Mouse (Mus musculus) R1 (cell line): ENCODE measurements around the gene Ntn5.

Experiments used
- DNase-seq: peaks from one replicate; pipeline ENCODE4 v3.0.0-alpha.2; 2018; ENCODE audit warnings: low read depth, low spot score

Ntn5 gene

GRCm38 (mm10) chr7:45697894-45698293, 14.1 kb downstream of the Ntn5 start:
- no peak for DNase-seq

DNA sequence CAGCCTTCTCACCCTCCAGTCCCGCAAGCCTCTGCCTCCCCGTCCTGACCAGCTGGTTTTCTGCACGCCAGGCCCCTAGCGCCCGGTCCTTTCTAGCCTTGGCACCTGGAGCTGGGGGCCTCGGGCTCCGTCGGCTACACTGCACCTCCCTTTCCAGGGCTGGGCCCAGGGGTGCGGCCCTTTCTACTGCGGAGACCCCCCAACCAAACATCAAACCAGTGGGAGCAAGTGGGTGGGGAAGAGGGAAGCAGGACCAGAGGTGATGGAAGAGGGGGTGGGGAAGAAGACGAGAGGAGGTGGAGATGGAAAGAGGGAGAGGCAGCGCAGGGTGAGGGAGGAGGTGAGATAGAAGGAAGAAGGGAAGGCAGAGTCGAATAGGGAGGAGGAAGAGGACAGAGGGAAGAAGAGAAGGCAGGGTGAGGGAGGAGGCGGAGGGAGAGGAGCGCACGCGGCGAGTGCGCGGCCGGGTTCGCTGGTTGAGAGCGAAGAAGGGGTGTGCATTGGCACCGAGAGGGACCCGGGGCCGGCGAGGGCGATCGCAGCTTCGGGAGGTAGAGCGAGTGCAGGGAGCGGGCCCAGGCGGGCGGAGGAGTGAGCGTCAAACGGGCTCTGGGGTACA, 15.8 kb downstream of the Ntn5 start, which contains the start of gene Car11:
Gene Car11 (plus strand): TSS at position 321 of the 619 bp plus-strand sequence.
- DNase-seq = no peak

DNA sequence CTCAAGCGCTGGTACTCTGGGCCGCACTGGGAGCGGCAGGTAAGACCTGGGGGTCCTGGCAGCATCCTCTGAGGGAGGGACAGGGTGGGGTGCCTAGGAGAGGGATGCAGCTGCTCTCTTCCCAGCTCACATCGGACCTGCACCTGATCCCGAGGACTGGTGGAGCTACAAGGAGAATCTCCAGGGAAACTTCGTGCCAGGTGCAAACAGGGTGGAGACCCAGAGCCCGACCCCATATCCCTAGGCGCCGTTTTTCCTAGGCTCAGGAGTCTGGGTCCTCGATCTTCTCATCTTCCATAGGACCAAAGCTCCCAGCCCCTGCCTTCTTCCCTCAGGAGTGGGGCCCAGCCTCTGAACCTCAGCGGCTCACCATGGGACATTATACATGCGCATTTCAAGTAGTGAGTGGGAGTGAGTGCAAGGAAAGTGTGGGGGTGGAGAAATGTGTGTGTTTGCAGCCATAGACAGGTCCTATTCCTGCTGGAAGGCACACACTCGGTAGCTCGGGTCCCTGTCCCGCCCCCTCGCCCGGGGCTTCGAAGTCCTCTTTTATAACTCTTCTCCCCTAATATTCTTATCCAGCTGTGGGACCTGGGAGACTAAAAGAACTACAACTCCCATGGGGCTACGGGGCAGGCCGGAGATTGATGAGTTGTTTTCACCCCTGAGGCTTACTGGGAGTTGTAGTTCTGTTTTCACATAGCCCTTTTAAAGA, 16.6 kb downstream of the Ntn5 start:
- DNase-seq = peak; percentile 92

- no peak for DNase-seq
These were observed 17.2 kb downstream of the Ntn5 start for GRCm38 (mm10) chr7:45701072-45701471.

DNA sequence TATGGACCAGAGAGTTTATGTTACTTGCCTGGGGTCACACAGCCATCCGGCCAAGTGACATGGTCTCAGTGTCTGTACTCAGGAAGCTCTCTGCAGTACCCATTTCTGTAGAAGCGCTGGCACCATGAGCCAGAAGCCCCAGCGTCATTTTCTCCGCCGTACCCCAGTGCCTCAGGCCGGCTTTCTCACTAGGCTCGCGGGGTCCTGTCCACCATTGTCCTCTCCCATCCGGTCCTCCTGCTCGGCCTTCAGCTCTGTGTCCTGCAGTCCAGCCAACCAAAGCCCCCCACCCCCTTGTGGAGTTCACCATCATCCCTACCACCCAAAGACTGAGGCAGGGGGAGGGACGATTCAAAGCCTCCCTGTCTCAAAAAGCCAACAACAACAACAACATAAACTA, 17.8 kb downstream of the Ntn5 start:
- no peak for DNase-seq

DNA sequence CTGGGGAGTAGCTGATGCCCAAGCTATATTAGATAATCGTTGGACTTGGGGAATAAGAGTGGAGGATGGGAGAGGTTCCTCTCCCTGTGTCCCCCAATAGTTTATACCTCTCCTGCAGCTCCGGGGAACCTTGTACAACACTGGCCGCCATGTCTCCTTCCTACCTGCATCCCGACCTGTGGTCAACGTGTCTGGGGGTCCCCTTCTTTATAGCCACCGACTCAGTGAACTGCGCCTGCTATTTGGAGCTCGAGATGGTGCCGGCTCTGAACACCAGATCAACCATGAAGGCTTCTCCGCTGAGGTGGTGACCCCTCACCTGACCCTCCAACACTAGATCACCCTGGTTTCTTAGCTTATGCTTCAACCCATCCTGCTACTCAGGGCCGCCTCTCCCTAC, 18.5 kb downstream of the Ntn5 start:
- no peak for DNase-seq

DNA sequence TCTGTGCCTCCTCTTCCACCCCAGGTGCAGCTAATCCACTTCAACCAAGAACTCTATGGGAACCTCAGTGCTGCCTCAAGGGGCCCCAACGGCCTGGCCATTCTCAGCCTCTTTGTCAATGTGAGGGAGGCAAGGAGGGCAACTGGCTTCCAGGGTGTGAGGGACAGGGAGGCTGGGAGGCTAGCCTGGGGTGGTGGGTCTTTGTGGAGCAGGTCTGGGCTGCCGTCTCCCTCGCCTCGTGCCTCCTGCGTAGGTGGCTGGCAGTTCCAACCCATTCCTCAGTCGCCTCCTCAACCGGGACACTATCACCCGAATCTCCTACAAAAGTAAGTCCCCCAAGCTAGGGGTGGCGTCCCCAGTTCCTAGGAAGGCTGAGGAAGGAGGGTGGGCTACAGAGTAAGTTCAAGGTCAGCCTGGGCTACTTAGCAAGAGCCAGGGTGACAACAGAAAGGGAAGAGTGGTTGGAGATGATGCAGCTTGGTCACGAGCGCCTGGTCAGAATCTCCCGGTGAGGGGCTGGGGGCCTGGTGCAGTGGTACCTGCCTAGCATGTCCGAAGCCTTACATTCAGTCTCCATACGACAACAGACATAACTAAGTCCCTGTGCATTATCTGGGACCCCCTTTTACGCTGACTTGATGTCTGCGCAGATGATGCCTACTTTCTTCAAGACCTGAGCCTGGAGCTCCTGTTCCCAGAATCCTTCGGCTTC, 19.1 kb downstream of the Ntn5 start:
- DNase-seq = no peak

- no peak for DNase-seq
These were observed 19.8 kb downstream of the Ntn5 start for GRCm38 (mm10) chr7:45703521-45704033.

GRCm38 (mm10) chr7:45704046-45704559, 20.3 kb downstream of the Ntn5 start:
- DNase-seq = peak; percentile 70

- DNase-seq = peak; percentile 100
These were observed 21.1 kb downstream of the Ntn5 start, which contains the start of gene Dbp for GRCm38 (mm10) chr7:45704730-45705442. TSS of gene Dbp (plus strand) at chr7:45705088.

GRCm38 (mm10) chr7:45705443-45705864, 21.6 kb downstream of the Ntn5 start:
- no peak for DNase-seq

DNA sequence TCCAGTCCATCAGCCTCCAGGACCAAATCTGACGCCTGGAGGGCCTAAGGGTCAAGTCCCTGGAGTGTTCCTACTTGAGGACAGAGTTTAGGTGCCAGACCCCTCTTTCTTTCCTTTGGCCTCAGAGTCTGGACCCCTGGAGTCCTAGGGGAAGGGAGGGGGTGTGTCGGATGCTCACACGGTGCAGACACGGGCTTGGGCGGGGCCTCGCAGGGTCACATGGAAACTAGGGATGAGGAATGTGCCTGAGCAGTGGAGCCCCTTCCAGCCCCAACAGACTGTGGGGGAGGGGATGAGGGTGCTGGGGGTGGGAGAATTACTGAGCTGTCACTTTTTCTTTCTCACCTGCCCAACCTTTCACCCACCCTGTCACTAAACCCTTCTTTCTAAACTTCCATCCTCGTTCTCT, 22.1 kb downstream of the Ntn5 start:
- DNase-seq = peak; percentile 81

DNA sequence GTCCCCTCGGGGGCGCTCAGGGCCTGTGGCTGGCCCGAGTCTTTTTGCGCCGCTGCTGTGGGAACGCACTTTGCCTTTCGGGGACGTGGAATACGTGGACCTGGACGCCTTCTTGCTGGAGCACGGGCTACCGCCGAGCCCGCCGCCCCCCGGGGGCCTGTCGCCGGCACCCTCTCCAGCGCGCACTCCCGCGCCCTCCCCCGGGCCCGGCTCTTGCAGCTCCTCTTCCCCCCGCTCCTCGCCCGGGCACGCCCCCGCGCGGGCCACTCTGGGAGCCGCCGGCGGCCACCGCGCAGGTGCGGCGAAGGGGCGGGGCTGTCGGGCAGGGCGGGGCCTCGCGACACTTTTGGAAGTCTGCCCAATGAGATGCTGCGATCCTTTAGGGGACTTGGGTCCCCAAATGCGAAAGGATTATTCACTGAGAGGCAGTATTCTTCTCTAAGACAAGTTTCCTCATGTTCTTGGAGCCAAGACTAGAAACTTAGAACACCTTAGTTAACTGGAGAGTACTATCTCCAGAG, 23.0 kb downstream of the Ntn5 start:
- DNase-seq = peak; percentile 81

- peak; percentile 94 for DNase-seq
These were observed 23.6 kb downstream of the Ntn5 start for GRCm38 (mm10) chr7:45707375-45707967.

GRCm38 (mm10) chr7:45708221-45708761, 24.5 kb downstream of the Ntn5 start:
- peak; percentile 57 for DNase-seq

GRCm38 (mm10) chr7:45709036-45709435, 25.2 kb downstream of the Ntn5 start:
- DNase-seq = peak; percentile 90

- DNase-seq = peak; percentile 39
These were observed 26.0 kb downstream of the Ntn5 start for GRCm38 (mm10) chr7:45709677-45710355.

GRCm38 (mm10) chr7:45710477-45711191, 26.8 kb downstream of the Ntn5 start:
- DNase-seq = no peak

- DNase-seq = no peak
These were observed 27.6 kb downstream of the Ntn5 start for GRCm38 (mm10) chr7:45711316-45712021.
